Mouse (Mus musculus) left cerebral cortex, postnatal 25 days (tissue): ENCODE measurements at regions not wholly inside any gene's neighbourhood (a gene's known extent, or its start where the extent isn't known, plus 50 kb on each side); places are given as distances from the start of the nearest gene placed in this dataset.
"Not testable (repeated sequence)": the region's sequence is repeated elsewhere in the genome, so short reads cannot be mapped to it uniquely, and the experiment has no call there.

ENCODE experiments used
- DNase-seq, 2 experiments: peaks; one replicate each; pipeline ENCODE4 v3.0.0; 2022; ENCODE audit warnings: low spot score in 2 of 2, mixed read lengths in 1 of 2
- intact Hi-C: fragments of 180-260 bp; cut with DNase I; formaldehyde crosslinking; loops from one replicate; pipeline ENCODE4 v1.15.1; 2025

DNA sequence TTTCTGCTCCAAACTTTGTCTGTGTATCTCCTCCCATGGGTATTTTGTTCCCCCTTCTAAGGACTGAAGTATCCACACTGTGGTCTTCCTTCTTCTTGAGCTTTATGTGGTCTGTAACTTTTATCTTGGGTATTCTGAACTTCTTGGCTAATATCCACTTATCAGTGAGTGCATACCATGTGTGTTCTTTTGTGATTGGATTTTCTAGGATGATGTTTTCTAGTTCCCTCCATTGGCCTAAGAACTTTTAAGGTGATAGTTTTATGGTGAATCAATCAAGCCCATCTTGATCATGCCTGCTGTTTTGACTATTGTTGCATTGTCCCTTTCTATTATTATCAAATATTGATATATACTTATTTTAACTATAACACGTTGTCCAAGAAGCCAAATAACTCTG is 779.4 kb upstream of the Tpm3-rs7 start:
- intact Hi-C loops, DNase-seq: not testable (repeated sequence)

- intact Hi-C loops = no loop called here
- DNase-seq = no peak
Measured at GRCm38 (mm10) chr14:112535914-112536313, 778.5 kb upstream of the Tpm3-rs7 start.

GRCm38 (mm10) chr14:112542261-112542660 is 772.1 kb upstream of the Tpm3-rs7 start:
- intact Hi-C loops = no loop called here

DNA sequence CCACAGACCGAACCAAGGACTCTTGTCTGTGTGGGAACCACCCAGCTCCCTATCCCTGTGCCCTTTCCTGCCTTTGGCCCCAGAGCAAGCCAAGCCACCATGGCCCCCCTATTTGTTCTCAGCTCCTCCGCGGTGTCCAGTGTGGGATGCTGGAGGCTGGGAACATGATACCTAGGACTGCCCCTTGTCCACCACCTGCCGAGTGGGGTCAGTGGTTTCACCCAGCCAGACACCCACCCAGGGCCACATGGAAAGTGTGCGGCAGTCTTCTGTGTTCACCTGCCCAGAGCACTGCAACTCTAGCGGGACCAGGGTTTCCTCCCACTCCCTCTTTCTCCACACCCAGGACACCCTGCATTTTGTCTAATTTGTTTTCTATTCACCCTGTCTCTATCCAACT is 765.6 kb upstream of the Tpm3-rs7 start:
- no peak for DNase-seq
- intact Hi-C loops = no loop called here

More at GRCm38 (mm10) chr14:112542261-112542660, 772.1 kb upstream of the Tpm3-rs7 start:
- no peak for DNase-seq

DNA sequence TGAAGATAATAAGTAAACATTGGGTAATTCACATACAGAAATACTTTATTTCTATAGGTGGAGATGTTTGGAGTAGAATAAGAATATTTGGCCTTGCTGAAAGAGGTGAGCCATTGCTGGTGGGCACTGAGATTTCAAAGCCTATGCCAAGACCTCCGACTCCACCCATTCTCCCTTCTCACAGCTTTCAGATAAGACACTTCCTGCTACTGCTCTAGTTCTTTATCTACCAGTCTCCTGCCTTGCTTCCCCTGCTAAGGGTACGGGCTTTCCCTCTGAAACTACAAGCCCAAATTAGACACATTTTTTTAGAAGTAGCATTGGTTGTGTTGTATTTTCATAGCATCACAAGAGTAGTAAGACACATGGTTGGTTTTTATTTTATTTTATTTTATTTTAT is 752.2 kb upstream of the Tpm3-rs7 start:
- intact Hi-C loops = no loop called here

GRCm38 (mm10) chr14:112594715-112595114 is 719.7 kb upstream of the Tpm3-rs7 start:
- DNase-seq = no peak
- intact Hi-C loops = loop anchor here (1.0 kb wide), 1 partner anchor 10 kb away; no protein-coding TSS in a partner anchor

More for the DNA sequence above, 752.2 kb upstream of the Tpm3-rs7 start:
- DNase-seq = no peak

- no peak for DNase-seq
- intact Hi-C loops = no loop called here
Measured at GRCm38 (mm10) chr14:112620701-112621100, 693.7 kb upstream of the Tpm3-rs7 start.

DNA sequence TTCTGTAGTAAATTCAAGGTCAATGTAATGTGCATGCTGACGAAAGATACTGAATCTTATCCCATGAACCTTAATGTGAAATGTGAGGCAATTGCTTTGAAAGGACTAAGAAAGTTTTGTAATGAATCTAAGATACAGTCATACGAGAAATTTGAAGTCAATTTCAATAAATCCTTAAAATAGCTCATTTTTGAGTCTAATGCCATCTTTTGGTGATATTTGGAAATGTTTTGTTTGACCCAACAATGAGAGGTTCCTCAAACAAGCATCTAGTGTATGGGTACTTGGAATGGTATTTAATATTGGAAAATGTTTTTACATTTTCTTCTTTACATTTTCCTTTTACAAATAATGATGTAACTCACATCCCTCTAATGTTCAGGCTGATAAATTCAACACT is 656.8 kb upstream of the Tpm3-rs7 start:
- intact Hi-C loops = no loop called here
- DNase-seq = no peak

GRCm38 (mm10) chr14:112659819-112660218 is 654.6 kb upstream of the Tpm3-rs7 start:
- DNase-seq = no peak
- intact Hi-C loops = no loop called here

DNA sequence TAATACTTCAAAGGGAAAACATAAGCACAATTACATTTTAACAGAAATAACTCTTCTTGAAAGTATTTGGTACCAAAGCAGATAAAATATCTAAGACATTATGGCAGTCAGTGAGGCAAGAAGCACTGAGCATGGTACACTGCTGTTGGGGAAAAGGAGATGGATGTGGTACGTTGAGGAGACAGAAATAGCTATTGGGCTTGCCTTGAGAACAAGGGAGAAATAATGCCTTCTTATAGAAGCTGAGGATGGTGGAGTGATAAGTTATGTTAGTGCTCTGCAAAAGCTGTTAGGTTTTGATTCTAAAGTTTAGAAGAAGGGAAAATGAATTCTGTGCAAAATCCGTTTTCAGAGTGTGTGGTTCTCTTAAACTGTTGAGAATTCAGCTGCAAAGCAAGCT is 633.7 kb upstream of the Tpm3-rs7 start:
- peak in 1 of 2 experiments; percentile 16 for DNase-seq
- intact Hi-C loops = loop anchor here (10.0 kb wide), 1 partner anchor 216 kb away; no protein-coding TSS in a partner anchor

DNA sequence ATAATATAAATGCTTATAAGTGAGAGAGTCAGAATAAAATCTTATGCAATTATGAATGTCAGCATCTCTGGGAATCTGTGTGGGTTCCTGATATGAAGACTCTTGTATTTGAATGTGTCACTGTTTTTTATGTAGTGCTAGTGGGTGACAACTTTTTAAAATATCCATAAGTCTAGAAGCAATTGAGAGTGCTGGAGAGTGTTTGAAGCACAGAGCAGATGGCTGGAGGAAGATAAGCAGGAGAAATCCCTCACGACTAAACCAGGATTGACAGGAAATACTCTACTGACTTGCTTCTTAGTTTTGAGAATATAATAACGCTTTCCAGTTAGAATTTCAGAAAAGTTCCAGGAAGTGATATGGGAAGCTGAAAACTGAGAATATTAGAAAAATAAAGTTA is 628.4 kb upstream of the Tpm3-rs7 start:
- intact Hi-C loops = loop anchor here (10.0 kb wide), 1 partner anchor 221 kb away; no protein-coding TSS in a partner anchor

DNA sequence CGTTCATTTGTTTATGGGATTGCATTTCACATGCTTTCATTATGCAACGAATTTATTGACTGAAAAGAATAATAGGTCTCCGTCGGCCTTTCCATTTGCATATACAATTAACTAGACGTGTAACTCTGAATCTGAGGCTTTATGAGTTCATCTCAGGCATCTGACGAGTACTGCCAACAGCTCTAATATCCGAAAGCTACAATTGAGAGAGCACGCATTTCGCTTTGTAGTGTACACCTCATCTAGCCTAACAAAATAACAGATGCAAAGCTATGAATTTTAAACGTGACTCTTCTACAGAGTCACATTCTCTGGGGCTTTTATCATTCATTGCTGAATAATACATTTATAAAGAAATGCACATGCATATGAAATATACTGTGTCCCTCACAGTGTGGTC is 594.9 kb upstream of the Tpm3-rs7 start:
- intact Hi-C loops = no loop called here

More for the DNA sequence above, 628.4 kb upstream of the Tpm3-rs7 start:
- DNase-seq = peak; percentile 6 to 85

More for the DNA sequence above, 594.9 kb upstream of the Tpm3-rs7 start:
- no peak for DNase-seq
